Mouse (Mus musculus): Measurements from ENCODE around the gene Hyou1. TPM values are rescaled to one million over a fixed set of nuclear protein-coding genes. Genes with fewer than 3 reads are reported as not detected.

Hyou1 gene
- polyA plus RNA-seq, 1 experiment from 2014 or later, result 14.6 TPM

GRCm38 (mm10) chr9:44391466-44391865 is 12.2 kb downstream of the Hyou1 start:
- Histone ChIP-seq H3K4me3 (ENCODE audit: low read length) (no peak overlapping the region), H3K9ac (ENCODE audit: low read length) (no peak overlapping the region)
- 39% methylated on average over 4 of the region's 4 CpGs for WGBS

GRCm38 (mm10) chr9:44396684-44397411 is 17.6 kb downstream of the Hyou1 start, which contains the start of gene Slc37a4:
Gene Slc37a4, plus strand, starts transcription at chr9:44396852.
- Histone ChIP-seq H3K9me3 (replicated peaks; ENCODE audit: control insufficient read depth, low read length) (no peaks in the 10 kb centered on the region), H3K4me3 (ENCODE audit: low read length) (peak within 1 kb of the TSS; percentile 86), H3K4me2 (ENCODE audit: low read depth, low read length) (peak within 1 kb of the TSS; percentile 81), H3K9ac (ENCODE audit: low read length) (peak within 1 kb of the TSS; percentile 93), H3K4me1 (ENCODE audit: control insufficient read depth, insufficient read depth, low read length) (peaks cover 51% of the 10 kb centered on the region), H3K36me3 (ENCODE audit: control insufficient read depth, insufficient read depth) (peaks cover 8% of the 10 kb centered on the region), H3K27me3 (ENCODE audit: control insufficient read depth, insufficient read depth, low read length) (no peaks in the 10 kb centered on the region), H3K27ac (ENCODE audit: low read length) (peak within 1 kb of the TSS; percentile 96)
- peak; percentile 97 for ATAC-seq (replicated peaks; ENCODE audit: extremely low read depth, insufficient read depth, low FRiP score)
- WGBS, result under 1% methylated on average over 43 of the region's 43 CpGs

More at GRCm38 (mm10) chr9:44391466-44391865, 12.2 kb downstream of the Hyou1 start:
- no peaks in the 10 kb centered on the region for H3K9me3 ChIP-seq (replicated peaks; ENCODE audit: control insufficient read depth, low read length)
- H3K27me3 ChIP-seq (ENCODE audit: control insufficient read depth, insufficient read depth, low read length), result no peaks in the 10 kb centered on the region
- peaks cover 6% of the 10 kb centered on the region for H3K4me1 ChIP-seq (ENCODE audit: control insufficient read depth, insufficient read depth, low read length)
- peaks cover 47% of the 10 kb centered on the region for H3K36me3 ChIP-seq (ENCODE audit: control insufficient read depth, insufficient read depth)
- no peak overlapping the region for H3K4me2 ChIP-seq (ENCODE audit: low read depth, low read length)
- no peak for ATAC-seq (replicated peaks; ENCODE audit: extremely low read depth, insufficient read depth, low FRiP score)
- no peak overlapping the region for H3K27ac ChIP-seq (ENCODE audit: low read length)

- H3K4me3 ChIP-seq (ENCODE audit: low read length), result peak overlapping the region; percentile 86
- peak overlapping the region; percentile 35; the same call in 1 of the 2 replicates for H3K27ac ChIP-seq (ENCODE audit: low read length)
- peak overlapping the region; percentile 93 for H3K9ac ChIP-seq (ENCODE audit: low read length)
- WGBS, result 32% methylated on average over 4 of the region's 4 CpGs
- H3K4me2 ChIP-seq (ENCODE audit: low read depth, low read length), result peak overlapping the region; percentile 81
- ATAC-seq (replicated peaks; ENCODE audit: extremely low read depth, insufficient read depth, low FRiP score), result no peak
- H3K36me3 ChIP-seq (ENCODE audit: control insufficient read depth, insufficient read depth), result peaks cover 16% of the 10 kb centered on the region
- no peaks in the 10 kb centered on the region for H3K27me3 ChIP-seq (ENCODE audit: control insufficient read depth, insufficient read depth, low read length)
- H3K4me1 ChIP-seq (ENCODE audit: control insufficient read depth, insufficient read depth, low read length), result peaks cover 51% of the 10 kb centered on the region
- no peaks in the 10 kb centered on the region for H3K9me3 ChIP-seq (replicated peaks; ENCODE audit: control insufficient read depth, low read length)
These were observed 18.8 kb downstream of the Hyou1 start for GRCm38 (mm10) chr9:44398087-44398486.

GRCm38 (mm10) chr9:44398551-44398950 is 19.3 kb downstream of the Hyou1 start:
- Histone ChIP-seq H3K27ac (ENCODE audit: low read length) (no peak overlapping the region), H3K9ac (ENCODE audit: low read length) (no peak overlapping the region)

GRCm38 (mm10) chr9:44399114-44399794 is 20.0 kb downstream of the Hyou1 start:
- no peak for ATAC-seq (replicated peaks; ENCODE audit: extremely low read depth, insufficient read depth, low FRiP score)
- 71% methylated on average over 13 of the region's 13 CpGs for WGBS
- Histone ChIP-seq H3K36me3 (ENCODE audit: control insufficient read depth, insufficient read depth) (peaks cover 26% of the 10 kb centered on the region), H3K9ac (ENCODE audit: low read length) (peak overlapping the region; percentile 36), H3K27ac (ENCODE audit: low read length) (peak overlapping the region; percentile 9), H3K27me3 (ENCODE audit: control insufficient read depth, insufficient read depth, low read length) (no peaks in the 10 kb centered on the region), H3K4me2 (ENCODE audit: low read depth, low read length) (no peak overlapping the region; the same call in 1 of the 2 replicates), H3K9me3 (replicated peaks; ENCODE audit: control insufficient read depth, low read length) (no peaks in the 10 kb centered on the region), H3K4me1 (ENCODE audit: control insufficient read depth, insufficient read depth, low read length) (peaks cover 51% of the 10 kb centered on the region), H3K4me3 (ENCODE audit: low read length) (no peak overlapping the region)

More at GRCm38 (mm10) chr9:44398551-44398950, 19.3 kb downstream of the Hyou1 start:
- peaks cover 51% of the 10 kb centered on the region for H3K4me1 ChIP-seq (ENCODE audit: control insufficient read depth, insufficient read depth, low read length)
- H3K27me3 ChIP-seq (ENCODE audit: control insufficient read depth, insufficient read depth, low read length), result no peaks in the 10 kb centered on the region
- no peak overlapping the region for H3K4me3 ChIP-seq (ENCODE audit: low read length)
- WGBS, result 83% methylated on average over 9 of the region's 9 CpGs
- no peaks in the 10 kb centered on the region for H3K9me3 ChIP-seq (replicated peaks; ENCODE audit: control insufficient read depth, low read length)
- no peak for ATAC-seq (replicated peaks; ENCODE audit: extremely low read depth, insufficient read depth, low FRiP score)
- peaks cover 18% of the 10 kb centered on the region for H3K36me3 ChIP-seq (ENCODE audit: control insufficient read depth, insufficient read depth)
- H3K4me2 ChIP-seq (ENCODE audit: low read depth, low read length), result no peak overlapping the region; the same call in 1 of the 2 replicates

GRCm38 (mm10) chr9:44399795-44400114 is 20.5 kb downstream of the Hyou1 start:
- H3K27ac ChIP-seq (ENCODE audit: low read length), result peak overlapping the region; percentile 9
- ATAC-seq (replicated peaks; ENCODE audit: extremely low read depth, insufficient read depth, low FRiP score), result no peak
- no peaks in the 10 kb centered on the region for H3K27me3 ChIP-seq (ENCODE audit: control insufficient read depth, insufficient read depth, low read length)
- H3K9ac ChIP-seq (ENCODE audit: low read length), result no peak overlapping the region; the same call in 1 of the 2 replicates
- no peak overlapping the region for H3K4me3 ChIP-seq (ENCODE audit: low read length)
- peaks cover 30% of the 10 kb centered on the region for H3K36me3 ChIP-seq (ENCODE audit: control insufficient read depth, insufficient read depth)
- WGBS, result 82% methylated on average over 6 of the region's 6 CpGs
- H3K4me2 ChIP-seq (ENCODE audit: low read depth, low read length), result no peak overlapping the region
- no peaks in the 10 kb centered on the region for H3K9me3 ChIP-seq (replicated peaks; ENCODE audit: control insufficient read depth, low read length)
- H3K4me1 ChIP-seq (ENCODE audit: control insufficient read depth, insufficient read depth, low read length), result peaks cover 51% of the 10 kb centered on the region

GRCm38 (mm10) chr9:44401081-44401480 is 21.8 kb downstream of the Hyou1 start:
- H3K4me3 ChIP-seq (ENCODE audit: low read length), result no peak overlapping the region
- ATAC-seq (replicated peaks; ENCODE audit: extremely low read depth, insufficient read depth, low FRiP score), result peak; percentile 33
- peaks cover 55% of the 10 kb centered on the region for H3K4me1 ChIP-seq (ENCODE audit: control insufficient read depth, insufficient read depth, low read length)
- peak overlapping the region; percentile 10; the same call in 1 of the 2 replicates for H3K4me2 ChIP-seq (ENCODE audit: low read depth, low read length)
- no peak overlapping the region for H3K9ac ChIP-seq (ENCODE audit: low read length)
- H3K36me3 ChIP-seq (ENCODE audit: control insufficient read depth, insufficient read depth), result peaks cover 36% of the 10 kb centered on the region
- H3K27me3 ChIP-seq (ENCODE audit: control insufficient read depth, insufficient read depth, low read length), result no peaks in the 10 kb centered on the region
- peak overlapping the region; percentile 83 for H3K27ac ChIP-seq (ENCODE audit: low read length)
- no peaks in the 10 kb centered on the region for H3K9me3 ChIP-seq (replicated peaks; ENCODE audit: control insufficient read depth, low read length)
- WGBS, result 28% methylated on average over 4 of the region's 4 CpGs

GRCm38 (mm10) chr9:44405011-44405410 is 25.7 kb downstream of the Hyou1 start:
- Histone ChIP-seq H3K4me2 (ENCODE audit: low read depth, low read length) (no peak overlapping the region), H3K36me3 (ENCODE audit: control insufficient read depth, insufficient read depth) (peaks cover 50% of the 10 kb centered on the region), H3K27ac (ENCODE audit: low read length) (no peak overlapping the region), H3K4me3 (ENCODE audit: low read length) (no peak overlapping the region), H3K9ac (ENCODE audit: low read length) (no peak overlapping the region), H3K4me1 (ENCODE audit: control insufficient read depth, insufficient read depth, low read length) (peaks cover 37% of the 10 kb centered on the region), H3K9me3 (replicated peaks; ENCODE audit: control insufficient read depth, low read length) (no peaks in the 10 kb centered on the region), H3K27me3 (ENCODE audit: control insufficient read depth, insufficient read depth, low read length) (no peaks in the 10 kb centered on the region)
- ATAC-seq (replicated peaks; ENCODE audit: extremely low read depth, insufficient read depth, low FRiP score), result no peak
- 82% methylated on average over 3 of the region's 3 CpGs for WGBS

All from heart, embryonic 16.5 days (tissue).